22 mouse cellular contexts compared by ENCODE assay signal in genomic region chr6:107936075-107936635, GRCm38 (mm10).
DNase-seq lines count a peak whose midpoint lies in the region; ATAC-seq and TF ChIP-seq lines count a peak whose summit lies in the region.
"Had no signal": no experiment of that assay in that cellular context is flagged by ENCODE, and none has a peak within 500 bp of the region (broad histone marks: within the 10 kb centered on the region; RNA-seq: fewer than 3 reads in every experiment).

No protein-coding gene starts in this region.

- peak; percentile 65 for ATAC-seq in forebrain, postnatal 0 days
- ATAC-seq in forebrain, embryonic 16.5 days = no peak
- ATAC-seq: activated CD4-positive, CD25-positive, alpha-beta regulatory T cell, adult 4 months; forebrain, embryonic 13.5 days had no signal

- H3K4me2 ChIP-seq in forebrain, postnatal 0 days (ENCODE audit: low read depth) = no peak overlapping the region
- H3K4me2 ChIP-seq in forebrain, embryonic 16.5 days (ENCODE audit: low read length) = no peak overlapping the region
- H3K4me2 ChIP-seq: forebrain, embryonic 13.5 days; heart, embryonic 11.5 days; hindbrain, embryonic 12.5 days; hindbrain, embryonic 15.5 days had no signal

- H3K9ac ChIP-seq in forebrain, postnatal 0 days = no peak overlapping the region
- no peak overlapping the region for H3K9ac ChIP-seq in forebrain, embryonic 16.5 days (replicated peaks; ENCODE audit: low read depth, low read length)
- H3K9ac ChIP-seq: forebrain, embryonic 13.5 days; hindbrain, embryonic 12.5 days; hindbrain, embryonic 15.5 days had no signal

- TF ChIP-seq CTCF in forebrain, postnatal 0 days (IDR thresholded peaks at IDR 0.05; ENCODE audit: low read depth) = no peak
- no peak for TF ChIP-seq CTCF in layer of hippocampus, adult 2 months (conservative IDR thresholded peaks at IDR 0.05)

- H3K9me3 ChIP-seq in forebrain, postnatal 0 days (ENCODE audit: low read length) = no peaks in the 10 kb centered on the region
- no peaks in the 10 kb centered on the region for H3K9me3 ChIP-seq in forebrain, embryonic 16.5 days (ENCODE audit: control insufficient read depth, low read length)
- H3K9me3 ChIP-seq: forebrain, embryonic 10.5 days; forebrain, embryonic 13.5 days; hindbrain, embryonic 12.5 days; hindbrain, embryonic 15.5 days had no signal

- H3K4me1 ChIP-seq in forebrain, postnatal 0 days (ENCODE audit: insufficient read depth) = no peaks in the 10 kb centered on the region; the same call in 1 of the 2 replicates
- no peaks in the 10 kb centered on the region for H3K4me1 ChIP-seq in forebrain, embryonic 16.5 days (replicated peaks; ENCODE audit: control insufficient read depth, insufficient read depth, low read length)
- H3K4me1 ChIP-seq: forebrain, embryonic 10.5 days; forebrain, embryonic 13.5 days; hindbrain, embryonic 12.5 days had no signal

- no peak overlapping the region for H3K27ac ChIP-seq in forebrain, postnatal 0 days (ENCODE audit: low read depth, low read length)
- H3K27ac ChIP-seq in forebrain, embryonic 16.5 days (ENCODE audit: low read length) = no peak overlapping the region
- H3K27ac ChIP-seq in layer of hippocampus, adult 2 months = peak overlapping the region; percentile 71
- H3K27ac ChIP-seq: forebrain, embryonic 10.5 days; forebrain, embryonic 13.5 days; gastrocnemius, adult 2 months; hindbrain, embryonic 12.5 days; hindbrain, embryonic 15.5 days had no signal

- intact Hi-C loops in left cerebral cortex, postnatal 25 days (cut with DNase I) = no loop called here
- intact Hi-C loops in left cerebral cortex, postnatal 4 days (cut with DNase I) = no loop called here

- H3K4me3 ChIP-seq in forebrain, postnatal 0 days (ENCODE audit: low read depth, low read length) = no peak overlapping the region
- no peak overlapping the region for H3K4me3 ChIP-seq in forebrain, embryonic 16.5 days (replicated peaks; ENCODE audit: low read length)
- H3K4me3 ChIP-seq in layer of hippocampus, adult 2 months = no peak overlapping the region
- H3K4me3 ChIP-seq: forebrain, embryonic 10.5 days; forebrain, embryonic 13.5 days; gastrocnemius, adult 2 months; hindbrain, embryonic 12.5 days; hindbrain, embryonic 15.5 days had no signal

- WGBS in forebrain, postnatal 0 days = 73% methylated on average over 6 of the region's 6 CpGs
- 91% methylated on average over 6 of the region's 6 CpGs for WGBS in forebrain, embryonic 16.5 days

- DNase-seq in forebrain, postnatal 0 days = peak; percentile 45
- no peak for DNase-seq in layer of hippocampus, adult 2 months (ENCODE audit: low spot score in 2 of 2)
- no peak for DNase-seq in layer of hippocampus, adult 9-10 months (ENCODE audit: low spot score)
- peak; percentile 14 to 70 for DNase-seq in left cerebral cortex, postnatal 25 days (ENCODE audit: low spot score in 2 of 2)
- DNase-seq in left cerebral cortex, postnatal 4 days = no peak
- DNase-seq in right cerebral cortex, postnatal 10 days (ENCODE audit: low spot score in 2 of 2) = peak; percentile 41 to 50
- no peak for DNase-seq in right cerebral cortex, postnatal 14 days
- DNase-seq: adrenal gland, adult 8-10 months; adrenal gland, postnatal 25 days; cerebellum, adult 18-20 months; cerebellum, adult 9-10 months; cerebellum, postnatal 14 days; gastrocnemius, adult 2 months; gastrocnemius, postnatal 14 days; heart, adult 11 months had no signal

- H3K36me3 ChIP-seq in forebrain, postnatal 0 days (ENCODE audit: insufficient read depth) = no peaks in the 10 kb centered on the region
- no peaks in the 10 kb centered on the region for H3K36me3 ChIP-seq in forebrain, embryonic 16.5 days (ENCODE audit: control insufficient read depth, insufficient read depth)
- H3K36me3 ChIP-seq: forebrain, embryonic 10.5 days; hindbrain, embryonic 12.5 days; hindbrain, embryonic 15.5 days had no signal

- no peaks in the 10 kb centered on the region for H3K27me3 ChIP-seq in forebrain, postnatal 0 days (ENCODE audit: insufficient read depth, low read length)
- H3K27me3 ChIP-seq in forebrain, embryonic 16.5 days (replicated peaks; ENCODE audit: control insufficient read depth, insufficient read depth, low read length) = no peaks in the 10 kb centered on the region
- H3K27me3 ChIP-seq: forebrain, embryonic 13.5 days; hindbrain, embryonic 12.5 days; hindbrain, embryonic 15.5 days had no signal

Comparison
In these comparisons a context has a peak if more than half of its experiments do, and no peak if none do; other contexts are left out.
1. DNase-seq: peak in forebrain, postnatal 0 days (single experiment), left cerebral cortex, postnatal 25 days (2 of 2) and right cerebral cortex, postnatal 10 days (2 of 2); none in layer of hippocampus, adult 2 months (0 of 2), layer of hippocampus, adult 9-10 months (single experiment), left cerebral cortex, postnatal 4 days (single experiment) and right cerebral cortex, postnatal 14 days (single experiment).